Mouse (Mus musculus): Measurements from ENCODE around the gene Dlx3.

Gene Dlx3

DNA sequence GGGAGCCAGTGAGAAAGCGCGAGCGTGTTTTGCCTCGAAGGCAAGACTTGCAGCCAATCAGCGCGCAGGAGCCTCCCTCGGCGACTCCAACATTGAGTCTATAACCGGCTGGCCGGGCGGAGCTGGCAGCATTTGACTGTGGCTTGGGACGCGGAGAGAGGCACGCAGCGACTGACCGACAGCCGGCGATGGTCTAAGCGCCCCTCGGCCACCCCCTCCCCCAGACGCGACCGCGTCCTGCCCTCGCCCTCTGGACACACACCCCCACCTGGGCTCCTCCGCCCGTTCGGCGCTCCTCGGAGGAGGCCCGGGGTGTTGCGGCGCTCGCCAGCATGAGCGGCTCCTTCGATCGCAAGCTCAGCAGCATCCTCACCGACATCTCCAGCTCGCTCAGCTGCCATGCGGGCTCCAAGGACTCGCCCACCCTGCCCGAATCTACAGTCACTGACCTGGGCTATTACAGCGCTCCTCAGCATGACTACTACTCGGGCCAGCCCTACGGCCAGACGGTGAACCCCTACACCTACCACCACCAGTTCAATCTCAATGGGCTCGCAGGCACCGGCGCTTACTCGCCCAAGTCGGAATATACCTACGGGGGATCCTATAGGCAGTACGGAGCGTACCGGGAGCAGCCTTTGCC is at the start of gene Dlx3:
TSS of gene Dlx3 (plus strand) at position 130 of the 643 bp plus-strand sequence.
- no peak for DNase-seq (ENCODE audit: low spot score)

DNA sequence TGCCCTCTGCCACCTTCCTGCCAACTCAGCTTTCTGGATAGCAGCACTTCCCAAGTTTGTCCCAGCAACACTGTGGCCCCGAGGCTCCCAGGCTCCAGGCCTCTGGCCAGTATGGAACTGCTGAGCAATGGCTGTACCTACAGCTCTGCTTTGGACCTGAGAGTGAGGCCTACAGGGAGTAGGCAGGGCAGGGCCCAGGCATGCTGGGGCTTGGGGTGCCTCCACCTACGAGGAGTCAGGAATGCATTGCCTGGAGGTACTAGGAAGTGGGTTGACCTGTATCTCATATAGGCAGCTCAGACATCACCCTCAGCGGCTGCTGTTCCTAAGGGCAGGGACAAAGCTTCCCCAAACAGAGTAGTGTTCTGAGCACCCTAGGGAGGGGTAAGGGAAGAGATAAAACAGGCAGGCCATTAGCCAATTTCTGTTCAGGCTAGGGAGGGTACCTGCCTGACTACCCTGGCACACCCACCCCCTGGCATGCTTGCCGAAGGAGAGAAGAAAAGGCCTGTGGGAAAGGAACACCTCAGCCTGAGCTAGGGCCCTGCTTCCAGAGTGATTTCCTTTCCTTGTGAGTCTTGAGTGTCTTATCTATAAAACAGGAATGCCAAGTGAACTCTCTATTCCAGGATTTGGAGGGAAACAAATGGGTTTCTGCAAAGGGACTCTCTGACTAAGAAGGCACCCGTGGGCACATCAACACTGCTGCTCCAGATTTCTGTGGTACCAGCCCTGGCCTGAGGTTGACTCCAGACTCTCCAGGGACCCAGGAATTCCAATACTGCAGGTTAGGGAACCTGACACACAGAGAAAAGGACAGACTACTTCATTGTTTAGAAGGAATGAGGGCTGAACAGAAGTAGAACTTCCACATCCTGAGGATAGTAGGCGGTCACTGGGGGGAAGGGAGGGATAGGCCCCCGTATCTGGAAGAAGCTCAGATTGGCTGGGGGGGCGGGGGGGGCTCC is 49.5 kb upstream of the Dlx3 start:
- no peak for DNase-seq (ENCODE audit: low spot score)

GRCm38 (mm10) chr11:95071266-95071665 is 48.7 kb upstream of the Dlx3 start:
- DNase-seq (ENCODE audit: low spot score), result no peak

DNA sequence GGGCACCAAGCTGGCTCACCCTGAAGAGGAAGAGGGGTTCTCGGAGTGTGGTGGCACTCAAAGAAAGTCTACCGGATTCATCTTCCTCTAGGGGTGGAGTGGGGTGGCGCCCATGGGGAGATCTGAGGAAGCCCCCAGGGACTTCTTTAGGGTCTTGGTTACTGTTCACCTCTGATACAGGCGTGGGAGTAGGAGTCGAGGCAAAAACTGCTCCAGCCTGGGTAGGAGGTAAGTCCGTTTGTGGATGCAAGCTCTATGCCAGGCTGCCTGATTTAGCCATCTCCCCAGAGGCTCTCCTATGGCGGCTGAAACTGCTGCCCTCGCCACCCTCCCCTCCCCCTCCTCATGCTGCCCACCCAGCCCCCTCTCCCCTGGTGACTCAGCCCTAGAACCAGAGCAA is 47.8 kb upstream of the Dlx3 start:
- no peak for DNase-seq (ENCODE audit: low spot score)

GRCm38 (mm10) chr11:95072804-95073203 is 47.1 kb upstream of the Dlx3 start:
- no peak for DNase-seq (ENCODE audit: low spot score)

GRCm38 (mm10) chr11:95073835-95074234 is 46.1 kb upstream of the Dlx3 start:
- no peak for DNase-seq (ENCODE audit: low spot score)

GRCm38 (mm10) chr11:95074694-95075093 is 45.2 kb upstream of the Dlx3 start:
- no peak for DNase-seq (ENCODE audit: low spot score)

DNA sequence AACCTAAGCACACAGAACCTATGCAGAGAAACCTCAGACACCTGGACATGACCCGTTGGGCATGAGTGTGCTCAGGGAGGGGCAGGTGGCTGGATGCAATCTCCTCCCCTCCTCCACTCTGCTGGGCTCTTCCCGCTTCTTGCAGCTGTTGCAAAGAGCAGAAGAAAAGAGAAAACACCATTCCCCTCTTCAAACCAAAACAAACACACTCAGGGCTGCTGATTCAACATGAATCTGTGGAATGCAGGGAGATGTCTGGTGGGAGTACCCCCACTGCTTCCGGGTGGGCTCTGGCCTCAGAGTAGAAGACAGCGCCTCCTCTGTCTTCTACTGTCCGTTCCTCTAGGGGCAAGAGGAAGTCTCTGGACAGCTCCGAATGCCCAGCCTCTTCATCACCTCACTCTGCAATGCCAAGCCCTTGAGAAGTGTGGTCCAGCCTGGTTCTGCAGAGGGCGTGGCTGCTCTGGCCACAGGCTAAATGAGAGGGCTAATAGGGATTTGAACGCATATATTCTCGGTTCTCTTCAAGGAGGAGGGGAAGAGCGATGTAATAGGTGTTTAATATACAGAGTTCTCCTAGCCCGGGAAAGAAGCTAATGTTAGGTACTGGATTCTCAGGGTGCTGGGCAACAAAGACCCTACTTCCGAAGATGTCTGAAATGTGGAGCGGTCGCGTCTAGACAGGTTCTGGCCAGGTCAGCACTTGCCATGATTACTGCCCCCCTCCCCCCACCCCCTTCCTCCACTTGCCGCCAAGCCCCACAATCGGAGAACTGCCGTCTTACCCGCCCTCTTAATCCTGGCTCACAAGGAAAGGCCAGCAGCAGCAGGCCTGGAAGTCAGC is 44.5 kb upstream of the Dlx3 start:
- no peak for DNase-seq (ENCODE audit: low spot score)

DNA sequence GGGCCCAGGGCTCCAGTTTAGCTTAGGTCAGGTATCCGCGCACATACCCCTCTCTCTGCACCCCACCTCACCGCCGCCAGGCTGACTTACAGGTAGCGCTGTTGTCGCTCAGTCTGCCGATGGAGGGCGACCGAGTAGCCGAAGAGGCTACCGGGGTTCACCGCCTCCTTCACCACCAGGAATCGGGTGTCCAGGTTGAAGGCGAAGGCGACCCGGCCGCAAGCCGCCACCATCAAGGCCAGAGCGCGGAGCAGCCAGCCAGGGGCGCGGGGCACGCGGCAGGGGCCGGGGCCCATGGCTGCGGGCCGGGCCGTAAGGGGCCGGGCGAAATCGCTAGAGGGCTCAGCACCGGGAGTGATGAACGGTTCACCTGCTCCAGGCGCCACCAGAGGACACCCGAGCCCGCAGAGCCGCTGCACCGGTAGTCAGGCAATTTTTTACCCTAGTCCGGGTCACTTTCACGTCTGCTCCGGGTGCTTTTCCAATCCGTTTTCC is 43.8 kb upstream of the Dlx3 start:
- no peak for DNase-seq (ENCODE audit: low spot score)

- peak; percentile 66 for DNase-seq (ENCODE audit: low spot score)
Measured at GRCm38 (mm10) chr11:95076536-95077111, 43.3 kb upstream of the Dlx3 start, which contains the start of gene Itga3. Gene Itga3, minus strand, starts transcription at chr11:95076801.

GRCm38 (mm10) chr11:95077956-95078355 is 42.0 kb upstream of the Dlx3 start:
- DNase-seq (ENCODE audit: low spot score), result no peak

- no peak for DNase-seq (ENCODE audit: low spot score)
Measured at GRCm38 (mm10) chr11:95079256-95079875, 40.6 kb upstream of the Dlx3 start.

GRCm38 (mm10) chr11:95080783-95081182 is 39.1 kb upstream of the Dlx3 start:
- DNase-seq (ENCODE audit: low spot score), result no peak

- no peak for DNase-seq (ENCODE audit: low spot score)
Measured at GRCm38 (mm10) chr11:95082896-95083295, 37.0 kb upstream of the Dlx3 start.

- no peak for DNase-seq (ENCODE audit: low spot score)
Measured at GRCm38 (mm10) chr11:95084175-95084574, 35.7 kb upstream of the Dlx3 start.

- DNase-seq (ENCODE audit: low spot score), result no peak
Measured at GRCm38 (mm10) chr11:95084811-95085382, 35.0 kb upstream of the Dlx3 start.

GRCm38 (mm10) chr11:95085710-95086109 is 34.2 kb upstream of the Dlx3 start:
- no peak for DNase-seq (ENCODE audit: low spot score)

GRCm38 (mm10) chr11:95086229-95086628 is 33.7 kb upstream of the Dlx3 start:
- DNase-seq (ENCODE audit: low spot score), result no peak

GRCm38 (mm10) chr11:95087301-95088228 is 32.4 kb upstream of the Dlx3 start:
- DNase-seq (ENCODE audit: low spot score), result no peak

DNA sequence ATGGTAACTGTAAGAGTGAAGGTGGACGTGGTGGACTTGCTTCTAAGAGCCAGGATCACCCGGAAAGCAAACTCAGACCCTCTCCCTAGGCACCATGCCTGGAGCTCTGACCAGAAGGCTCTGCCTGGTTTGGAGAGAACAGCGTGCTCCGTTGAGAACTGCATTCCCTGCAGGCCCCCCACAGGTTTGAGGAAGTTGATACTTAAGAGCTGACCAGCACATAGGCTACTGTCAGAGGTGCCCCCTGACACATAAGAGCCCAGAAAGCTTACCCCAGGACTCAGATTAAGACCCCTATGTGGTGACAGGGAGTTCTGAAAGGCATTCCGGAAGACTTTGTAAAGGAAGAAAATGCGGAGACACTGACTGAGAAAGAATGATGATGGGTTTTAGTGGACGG is 31.6 kb upstream of the Dlx3 start:
- no peak for DNase-seq (ENCODE audit: low spot score)
